Mouse (Mus musculus) embryo, embryonic 10.5 days (tissue): ENCODE results near the gene Srsf3.

Experiments
- DNase-seq: peaks from one replicate; pipeline ENCODE4 v3.0.0-alpha.2; 2015; ENCODE audit warnings: low spot score

Srsf3 gene

GRCm38 (mm10) chr17:29091348-29091944, 59.0 kb downstream of the Srsf3 start:
- no peak for DNase-seq

GRCm38 (mm10) chr17:29092497-29092896, 60.1 kb downstream of the Srsf3 start:
- no peak for DNase-seq
